Comparison of ENCODE assay signal across 9 mouse cellular contexts in genomic region chr13:59842226-59843210, GRCm38 (mm10). TPM values are rescaled to one million over a fixed set of nuclear protein-coding genes. Genes with fewer than 3 reads are reported as not detected.
DNase-seq lines count a peak whose midpoint lies in the region; ATAC-seq and TF ChIP-seq lines count a peak whose summit lies in the region.
"Had no signal": no experiment of that assay in that cellular context is flagged by ENCODE, and none has a peak within 500 bp of the region (broad histone marks: within the 10 kb centered on the region; RNA-seq: fewer than 3 reads in every experiment).

No protein-coding gene starts in this region.

- peak overlapping the region; percentile 53 for H3K4me2 ChIP-seq in heart, embryonic 14.5 days (ENCODE audit: low read length)
- peak overlapping the region; percentile 65 for H3K4me2 ChIP-seq in liver, embryonic 13.5 days
- no peak overlapping the region for H3K4me2 ChIP-seq in neural tube, embryonic 11.5 days (ENCODE audit: low read depth)
- H3K4me2 ChIP-seq in stomach, embryonic 16.5 days (ENCODE audit: low read depth, low read length): peak overlapping the region; percentile 30; the same call in 1 of the 2 replicates
- H3K4me2 ChIP-seq: embryonic facial prominence, embryonic 12.5 days had no signal

- H3K4me1 ChIP-seq in erythroblast, embryonic 14.5 days (ENCODE audit: control insufficient read depth): peaks cover 36% of the 10 kb centered on the region
- peaks cover 0 to 3% of the 10 kb centered on the region in 2 experiments; a peak in 2 of 4 replicates for H3K4me1 ChIP-seq in heart, embryonic 14.5 days (ENCODE audit: control insufficient read depth in 2 of 2, insufficient read depth in 2 of 2, low read length in 2 of 2)
- H3K4me1 ChIP-seq in liver, embryonic 13.5 days (replicated peaks): peaks cover 26% of the 10 kb centered on the region
- no peaks in the 10 kb centered on the region for H3K4me1 ChIP-seq in neural tube, embryonic 11.5 days (ENCODE audit: control insufficient read depth, insufficient read depth, low read length)
- no peaks in the 10 kb centered on the region for H3K4me1 ChIP-seq in stomach, embryonic 16.5 days (ENCODE audit: control insufficient read depth, insufficient read depth, low read length)
- H3K4me1 ChIP-seq: embryonic facial prominence, embryonic 12.5 days had no signal

- H3K36me3 ChIP-seq in erythroblast, embryonic 14.5 days (ENCODE audit: control insufficient read depth): no peaks in the 10 kb centered on the region; the same call in 1 of the 2 replicates
- H3K36me3 ChIP-seq in heart, embryonic 14.5 days (ENCODE audit: control insufficient read depth, insufficient read depth, low read length): no peaks in the 10 kb centered on the region
- H3K36me3 ChIP-seq in liver, embryonic 13.5 days: no peaks in the 10 kb centered on the region
- H3K36me3 ChIP-seq in neural tube, embryonic 11.5 days (ENCODE audit: control insufficient read depth, insufficient read depth, low read length): no peaks in the 10 kb centered on the region; the same call in 1 of the 2 replicates
- H3K36me3 ChIP-seq in stomach, embryonic 16.5 days (ENCODE audit: control insufficient read depth, insufficient read depth, low read length): no peaks in the 10 kb centered on the region
- H3K36me3 ChIP-seq: embryonic facial prominence, embryonic 12.5 days had no signal

- TF ChIP-seq POLR2A in brain, embryonic 14.5 days (IDR thresholded peaks at IDR 0.05; ENCODE audit: borderline replicate concordance, extremely low read depth, insufficient read depth, insufficient read length, poor library complexity, severe bottlenecking): no peak

- no peaks in the 10 kb centered on the region for H3K27me3 ChIP-seq in erythroblast, embryonic 14.5 days (ENCODE audit: control insufficient read depth)
- H3K27me3 ChIP-seq in heart, embryonic 14.5 days (ENCODE audit: control insufficient read depth, insufficient read depth, low read length): no peaks in the 10 kb centered on the region
- H3K27me3 ChIP-seq in liver, embryonic 13.5 days: no peaks in the 10 kb centered on the region
- H3K27me3 ChIP-seq in neural tube, embryonic 11.5 days (ENCODE audit: control insufficient read depth, insufficient read depth, low read length): no peaks in the 10 kb centered on the region
- no peaks in the 10 kb centered on the region for H3K27me3 ChIP-seq in stomach, embryonic 16.5 days (ENCODE audit: control insufficient read depth, insufficient read depth, low read length)
- H3K27me3 ChIP-seq: embryonic facial prominence, embryonic 12.5 days had no signal

- peak; percentile 76 for TF ChIP-seq CTCF in brain, embryonic 14.5 days (IDR thresholded peaks at IDR 0.05; ENCODE audit: borderline replicate concordance, extremely low read depth, insufficient read depth, insufficient read length)

- no peak overlapping the region; the same call in 1 of the 2 replicates for H3K9ac ChIP-seq in heart, embryonic 14.5 days (ENCODE audit: low read length)
- peak overlapping the region; percentile 61 for H3K9ac ChIP-seq in liver, embryonic 13.5 days
- no peak overlapping the region for H3K9ac ChIP-seq in neural tube, embryonic 11.5 days (ENCODE audit: low read length)
- no peak overlapping the region for H3K9ac ChIP-seq in stomach, embryonic 16.5 days (ENCODE audit: low read length)
- H3K9ac ChIP-seq: embryonic facial prominence, embryonic 12.5 days had no signal

- H3K9me3 ChIP-seq in erythroblast, embryonic 14.5 days (ENCODE audit: control insufficient read depth, low read length): no peaks in the 10 kb centered on the region; the same call in 1 of the 2 replicates
- no peaks in the 10 kb centered on the region for H3K9me3 ChIP-seq in heart, embryonic 14.5 days (ENCODE audit: control insufficient read depth, low read length)
- no peaks in the 10 kb centered on the region for H3K9me3 ChIP-seq in liver, embryonic 13.5 days (replicated peaks)
- H3K9me3 ChIP-seq in neural tube, embryonic 11.5 days (ENCODE audit: control insufficient read depth, low read length): no peaks in the 10 kb centered on the region
- H3K9me3 ChIP-seq in stomach, embryonic 16.5 days (replicated peaks; ENCODE audit: control insufficient read depth, low read length): no peaks in the 10 kb centered on the region
- H3K9me3 ChIP-seq: embryonic facial prominence, embryonic 12.5 days had no signal

- peak; percentile 45; the same call in 1 of the 2 replicates for ATAC-seq in heart, embryonic 14.5 days (ENCODE audit: insufficient number of reproducible peaks, insufficient read depth, low FRiP score, low read depth)
- ATAC-seq in liver, embryonic 13.5 days (ENCODE audit: low read depth): peak; percentile 65
- no peak for ATAC-seq in neural tube, embryonic 11.5 days (ENCODE audit: insufficient read depth, low FRiP score, low TSS enrichment)
- ATAC-seq in stomach, embryonic 16.5 days (ENCODE audit: insufficient read depth, low FRiP score): no peak; the same call in 1 of the 2 replicates

- no peak overlapping the region for H3K27ac ChIP-seq in heart, embryonic 14.5 days (replicated peaks in 1 of 2; ENCODE audit: control insufficient read depth in 1 of 2, insufficient read depth in 1 of 2, low read depth in 2 of 2, low read length in 2 of 2)
- peak overlapping the region; percentile 47; the same call in 1 of the 2 replicates for H3K27ac ChIP-seq in liver, embryonic 13.5 days
- H3K27ac ChIP-seq in neural tube, embryonic 11.5 days (ENCODE audit: low read depth, low read length): no peak overlapping the region
- H3K27ac ChIP-seq in stomach, embryonic 16.5 days (ENCODE audit: low read length): no peak overlapping the region
- H3K27ac ChIP-seq: embryonic facial prominence, embryonic 12.5 days had no signal

- 22% methylated on average over 16 of the region's 16 CpGs for WGBS in heart, embryonic 14.5 days
- WGBS in liver, embryonic 13.5 days (ENCODE audit: insufficient replicate concordance): 17% methylated on average over 16 of the region's 16 CpGs
- WGBS in neural tube, embryonic 11.5 days: 49% methylated on average over 16 of the region's 16 CpGs
- 32% methylated on average over 16 of the region's 16 CpGs for WGBS in stomach, embryonic 16.5 days

- H3K4me3 ChIP-seq in erythroblast, embryonic 14.5 days (replicated peaks): peak overlapping the region; percentile 62
- peak overlapping the region; percentile 16 to 19; a peak in 2 of 4 replicates for H3K4me3 ChIP-seq in heart, embryonic 14.5 days (ENCODE audit: control insufficient read depth in 1 of 2, insufficient read depth in 1 of 2, low read depth in 1 of 2, low read length in 2 of 2)
- peak overlapping the region; percentile 46 for H3K4me3 ChIP-seq in liver, embryonic 13.5 days (replicated peaks)
- no peak overlapping the region for H3K4me3 ChIP-seq in neural tube, embryonic 11.5 days (ENCODE audit: low read depth, low read length)
- H3K4me3 ChIP-seq in stomach, embryonic 16.5 days (replicated peaks; ENCODE audit: low read length): no peak overlapping the region
- H3K4me3 ChIP-seq: embryonic facial prominence, embryonic 12.5 days had no signal

- peak; percentile 86 for DNase-seq in CD4-positive, CD25-positive, alpha-beta regulatory T cell, adult 2 months (ENCODE audit: low read depth, low spot score)
- peak; percentile 86 for DNase-seq in brain, embryonic 14.5 days (ENCODE audit: low read depth)
- peak; percentile 88 for DNase-seq in kidney, postnatal 14 days
- peak; percentile 64 for DNase-seq in liver, embryonic 13.5 days
- peak; percentile 76 for DNase-seq in neural tube, embryonic 11.5 days (ENCODE audit: low spot score)

RNA-seq across cellular contexts. Expression of gene Tut7, which starts 19.6 kb away (rescaled TPM):
- polyA plus RNA-seq in brain, embryonic 14.5 days (2012; rRNA removed): 33.1 and 40.2 TPM in 2 replicates
- 7.5 and 8.1 TPM in 2 replicates for polyA plus RNA-seq in erythroblast, embryonic 14.5 days (2012)
- polyA plus RNA-seq in heart, embryonic 14.5 days (2014; fragmentation: Nextera tagmentation; extraction: Ambion mirVana): 35.0 and 35.1 TPM in 2 replicates
- 54.4 and 61.8 TPM in 2 replicates for polyA plus RNA-seq in liver, embryonic 13.5 days (2015; fragmentation: Nextera tagmentation; extraction: Ambion mirVana)
- polyA plus RNA-seq in neural tube, embryonic 11.5 days (2014; fragmentation: Nextera tagmentation; extraction: Ambion mirVana): 51.8 and 53.4 TPM in 2 replicates
- 52.4 and 52.9 TPM in 2 replicates for polyA plus RNA-seq in stomach, embryonic 16.5 days (2015; fragmentation: Nextera tagmentation; extraction: Ambion mirVana)

Comparison
In these comparisons a context has a peak if more than half of its experiments do, and no peak if none do; other contexts are left out.
1. H3K4me3 ChIP-seq: peak in erythroblast, embryonic 14.5 days (single experiment), heart, embryonic 14.5 days (2 of 2) and liver, embryonic 13.5 days (single experiment); none in neural tube, embryonic 11.5 days (single experiment) and stomach, embryonic 16.5 days (single experiment).
2. ATAC-seq: peak in heart, embryonic 14.5 days (single experiment) and liver, embryonic 13.5 days (single experiment); none in neural tube, embryonic 11.5 days (single experiment) and stomach, embryonic 16.5 days (single experiment).
3. Peak in every context shown above with its lines, with median percentiles within 50 percentile points of each other: DNase-seq.